Mouse (Mus musculus) forebrain, embryonic 16.5 days (tissue): ENCODE measurements around the gene Nanp. TPM values are rescaled to one million over a fixed set of nuclear protein-coding genes. Genes with fewer than 3 reads are reported as not detected.

ENCODE experiments used
- ATAC-seq: fragments of 200-750 bp; cut with Nextera tagmentation; 2 replicates; pipeline ENCODE4 v1.8.0; 2017; ENCODE audit warnings: mild to moderate bottlenecking, moderate library complexity
- H3K27ac ChIP-seq: fragments of 300-500 bp; sonication (generic); 2 replicates; pipeline ENCODE4 v1.5.1; 2014; ENCODE audit warnings: low read length, control low read depth
- H3K27me3 ChIP-seq: fragments of 300-500 bp; sonication (generic); replicated peaks from 2 replicates; pipeline ENCODE4 v1.6.1; 2014; ENCODE audit warnings: low read length; ENCODE audit not compliant: control insufficient read depth, insufficient read depth
- H3K36me3 ChIP-seq: fragments of 300-500 bp; sonication (generic); 2 replicates; pipeline ENCODE4 v1.6.1; 2014; ENCODE audit not compliant: control insufficient read depth, insufficient read depth
- H3K4me1 ChIP-seq: fragments of 300-500 bp; sonication (generic); replicated peaks from 2 replicates; pipeline ENCODE4 v1.6.1; 2014; ENCODE audit warnings: low read length; ENCODE audit not compliant: control insufficient read depth, insufficient read depth
- H3K4me2 ChIP-seq: fragments of 300-500 bp; sonication (generic); 2 replicates; pipeline ENCODE4 v1.6.1; 2014; ENCODE audit warnings: mild to moderate bottlenecking, low read length, control low read depth
- H3K4me3 ChIP-seq: fragments of 300-500 bp; sonication (generic); replicated peaks from 2 replicates; pipeline ENCODE4 v1.5.1; 2014; ENCODE audit warnings: mild to moderate bottlenecking, low read length, control low read depth
- H3K9ac ChIP-seq: fragments of 300-500 bp; sonication (generic); replicated peaks from 2 replicates; pipeline ENCODE4 v1.6.1; 2014; ENCODE audit warnings: low read depth, low read length, control low read depth
- H3K9me3 ChIP-seq: fragments of 300-500 bp; sonication (generic); 2 replicates; pipeline ENCODE4 v1.6.1; 2016; ENCODE audit warnings: low read length; ENCODE audit not compliant: control insufficient read depth
- WGBS: fragments of 180-500 bp; shearing (Covaris S2); extraction: QIAGEN DNeasy Blood & Tissue Kit; methylation state at CpG from one replicate; pipeline ENCODE4 v1.1.7; 2014; 5-methylcytosine and 5-hydroxymethylcytosine counted together
- polyA plus RNA-seq: library from polyadenylated mRNA; unstranded; fragments of >200 nt; fragmentation: Nextera tagmentation; extraction: Ambion mirVana; gene quantifications from 2 replicates; pipeline ENCODE4 v1.2.1, GENCODE M21; 2015

The Nanp gene
- 28.3 and 35.4 TPM in 2 replicates for polyA plus RNA-seq

DNA sequence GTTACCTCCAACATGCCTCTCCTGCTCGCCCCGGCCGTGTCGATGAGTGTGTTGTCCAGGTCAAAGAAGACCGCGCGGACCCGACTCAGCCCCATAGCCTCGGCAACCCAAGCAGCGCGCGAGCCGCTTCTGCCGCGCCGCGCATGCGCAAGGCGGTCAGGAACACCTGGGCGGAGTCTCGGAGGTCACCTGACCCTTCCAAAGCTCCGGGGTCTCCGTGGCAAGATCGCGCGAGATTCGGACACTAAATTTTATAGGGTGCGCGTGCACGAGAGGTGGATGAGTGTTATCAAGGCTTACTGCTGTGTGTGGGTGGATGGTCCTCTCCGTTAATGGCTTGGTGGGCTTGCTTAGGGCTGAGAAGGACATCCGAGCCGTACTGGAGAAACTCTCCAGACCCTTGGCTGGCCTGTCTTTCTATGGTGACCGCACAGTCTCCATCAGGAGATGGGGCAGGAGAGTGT, at the start of gene Nanp, which contains the start of gene Ninl:
Gene Nanp (minus strand): TSS at position 167 of the 464 bp plus-strand sequence.
Gene Ninl (minus strand): TSS at position 151 of the 464 bp plus-strand sequence.
- ATAC-seq: peak; percentile 94
- WGBS: under 1% methylated on average over 34 of the region's 34 CpGs
- Histone ChIP-seq H3K4me3 (peak within 1 kb of the TSS; percentile 63), H3K4me1 (peaks cover 16% of the 10 kb centered on the region), H3K27me3 (no peaks in the 10 kb centered on the region), H3K9me3 (no peaks in the 10 kb centered on the region), H3K4me2 (peak within 1 kb of the TSS; percentile 90), H3K27ac (no peak within 1 kb of the TSS), H3K9ac (peak within 1 kb of the TSS; percentile 77), H3K36me3 (no peaks in the 10 kb centered on the region)

DNA sequence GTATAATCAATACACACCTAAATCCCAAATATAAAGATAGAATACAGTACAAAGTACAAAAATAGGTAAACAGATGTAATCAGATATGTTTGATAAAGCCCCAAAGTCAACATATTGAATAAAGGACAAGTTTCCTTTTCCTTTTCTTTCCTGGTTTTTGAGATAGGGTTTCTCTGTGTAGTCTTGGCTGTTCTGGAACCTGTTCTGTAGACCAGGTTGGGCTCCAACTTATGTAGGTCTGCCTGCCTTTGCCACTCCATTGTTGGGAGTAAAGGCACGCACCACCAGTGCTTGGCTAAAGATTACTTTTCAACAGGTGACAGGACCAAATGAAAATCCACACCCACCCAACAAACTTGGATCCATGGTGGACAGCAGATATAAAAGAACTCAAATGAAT, 17.4 kb upstream of the Nanp start:
- no peak for ATAC-seq
- Histone ChIP-seq H3K36me3 (no peaks in the 10 kb centered on the region), H3K27me3 (no peaks in the 10 kb centered on the region), H3K4me2 (no peak overlapping the region), H3K27ac (no peak overlapping the region), H3K4me1 (no peaks in the 10 kb centered on the region), H3K4me3 (no peak overlapping the region), H3K9me3 (no peaks in the 10 kb centered on the region), H3K9ac (no peak overlapping the region)
- 85% methylated on average over 1 of the region's 1 CpGs for WGBS

DNA sequence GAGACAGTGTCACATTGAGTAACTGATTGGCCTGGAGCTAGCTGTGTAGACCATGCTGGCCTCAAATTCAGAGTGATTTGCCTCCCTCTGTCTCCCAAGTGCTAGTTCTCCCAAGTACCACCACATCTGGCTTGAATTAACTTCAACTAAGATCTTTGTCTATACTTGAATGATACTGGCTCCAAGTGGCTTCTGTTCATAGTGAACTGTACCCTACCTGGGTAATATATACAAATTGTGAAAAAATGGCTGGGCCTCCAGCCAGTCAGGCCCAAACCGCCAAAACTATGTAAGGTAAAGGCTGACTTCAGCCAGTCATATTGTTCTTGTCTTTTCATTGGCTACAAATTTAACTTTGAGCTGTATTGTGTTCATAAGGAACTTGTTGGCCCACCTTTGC, 1.2 kb upstream of the Nanp start:
- no peaks in the 10 kb centered on the region for H3K36me3 ChIP-seq
- H3K9ac ChIP-seq: no peak overlapping the region
- WGBS: 94% methylated on average over 1 of the region's 1 CpGs
- no peaks in the 10 kb centered on the region for H3K9me3 ChIP-seq
- no peak overlapping the region for H3K4me3 ChIP-seq
- no peak overlapping the region for H3K27ac ChIP-seq
- no peaks in the 10 kb centered on the region for H3K27me3 ChIP-seq
- H3K4me2 ChIP-seq: no peak overlapping the region
- ATAC-seq: no peak
- peaks cover 16% of the 10 kb centered on the region for H3K4me1 ChIP-seq

DNA sequence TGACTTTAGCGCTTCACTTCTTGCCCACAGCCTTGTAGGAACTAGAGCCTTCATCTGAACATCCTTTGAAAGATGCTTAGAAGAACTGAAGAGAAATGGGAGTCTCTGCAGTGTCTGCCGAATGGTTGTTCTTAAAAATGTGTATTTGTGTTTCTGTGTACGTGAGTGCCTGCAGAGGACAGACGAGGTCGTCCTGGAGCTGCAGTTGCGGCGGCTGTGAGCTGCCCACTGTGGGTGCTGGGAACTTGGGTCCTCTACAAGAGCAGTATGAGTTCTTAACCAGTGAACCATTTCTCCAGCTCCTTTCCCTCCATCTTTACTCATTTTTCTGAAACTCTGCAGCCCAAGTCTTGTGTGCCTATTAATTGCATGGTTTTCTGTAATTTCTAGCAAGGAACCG, 528 bp upstream of the Nanp start:
- 39% methylated on average over 8 of the region's 8 CpGs for WGBS
- Histone ChIP-seq H3K4me1 (peaks cover 16% of the 10 kb centered on the region), H3K9me3 (no peaks in the 10 kb centered on the region), H3K9ac (peak overlapping the region; percentile 77), H3K27me3 (no peaks in the 10 kb centered on the region), H3K4me2 (peak overlapping the region; percentile 90), H3K4me3 (peak overlapping the region; percentile 63), H3K36me3 (no peaks in the 10 kb centered on the region), H3K27ac (no peak overlapping the region)
- ATAC-seq: peak; percentile 22

DNA sequence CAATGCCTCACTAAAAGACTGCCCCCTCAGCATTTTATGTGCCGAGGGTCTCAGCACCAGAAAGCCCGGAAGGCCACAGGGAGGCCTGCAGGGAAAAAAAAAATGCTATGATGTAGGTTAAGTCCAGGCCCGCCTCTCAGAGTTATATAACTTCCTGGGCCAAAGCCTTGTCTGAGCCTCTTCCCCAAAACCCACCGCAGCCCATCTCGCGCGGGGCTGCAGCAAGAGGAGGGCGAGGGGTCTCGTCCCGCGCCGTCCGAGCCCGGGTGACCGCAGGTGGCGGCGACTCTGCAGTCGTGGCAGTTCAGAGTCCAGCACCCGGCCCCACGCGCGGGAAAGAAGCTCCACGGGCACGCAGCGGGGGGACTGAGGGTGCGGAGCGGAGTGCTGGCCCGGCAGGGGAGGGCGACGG, 381 bp downstream of the Nanp start:
- Histone ChIP-seq H3K4me3 (peak overlapping the region; percentile 63), H3K9me3 (no peaks in the 10 kb centered on the region), H3K9ac (peak overlapping the region; percentile 77), H3K4me1 (peaks cover 16% of the 10 kb centered on the region), H3K4me2 (peak overlapping the region; percentile 64), H3K36me3 (no peaks in the 10 kb centered on the region), H3K27ac (no peak overlapping the region), H3K27me3 (no peaks in the 10 kb centered on the region)
- WGBS: under 1% methylated on average over 30 of the region's 30 CpGs
- ATAC-seq: peak; percentile 68; the same call in 1 of the 2 replicates

DNA sequence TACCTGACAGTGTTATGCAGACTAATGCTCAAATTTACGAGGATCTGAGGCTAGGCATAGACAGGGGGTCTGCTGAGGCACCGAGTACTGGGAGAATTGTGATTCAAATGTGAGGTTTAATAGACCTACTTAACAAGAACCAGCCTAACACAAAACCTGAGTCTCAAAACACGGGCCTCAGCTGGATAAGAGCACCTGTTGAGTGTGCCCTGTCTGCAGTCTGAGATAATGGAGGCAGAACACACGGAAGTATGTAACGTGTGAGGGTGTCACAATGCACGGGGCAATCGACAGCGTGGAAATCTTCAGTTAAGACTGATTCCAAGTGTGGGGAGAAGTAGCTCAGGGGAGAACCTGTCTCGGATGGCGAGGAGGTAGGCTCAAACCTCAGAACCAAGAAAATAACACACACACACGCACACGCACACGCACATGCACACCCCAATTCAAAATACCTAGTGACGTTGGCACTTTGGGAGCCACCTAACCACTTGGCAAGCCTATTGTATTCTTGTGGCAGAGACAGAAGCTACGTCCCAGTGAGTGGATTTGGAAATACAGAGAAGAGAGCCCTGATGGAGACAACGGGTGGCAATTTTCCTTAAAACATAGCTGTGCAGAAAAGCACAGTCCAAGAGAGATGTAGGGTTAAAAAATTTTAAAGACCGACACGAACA, 1.2 kb downstream of the Nanp start:
- Histone ChIP-seq H3K4me2 (peak overlapping the region; percentile 64), H3K27ac (no peak overlapping the region), H3K4me3 (peak overlapping the region; percentile 63), H3K9ac (peak overlapping the region; percentile 77), H3K9me3 (no peaks in the 10 kb centered on the region), H3K27me3 (no peaks in the 10 kb centered on the region), H3K36me3 (no peaks in the 10 kb centered on the region), H3K4me1 (peaks cover 16% of the 10 kb centered on the region)
- 48% methylated on average over 18 of the region's 18 CpGs for WGBS
- ATAC-seq: no peak

DNA sequence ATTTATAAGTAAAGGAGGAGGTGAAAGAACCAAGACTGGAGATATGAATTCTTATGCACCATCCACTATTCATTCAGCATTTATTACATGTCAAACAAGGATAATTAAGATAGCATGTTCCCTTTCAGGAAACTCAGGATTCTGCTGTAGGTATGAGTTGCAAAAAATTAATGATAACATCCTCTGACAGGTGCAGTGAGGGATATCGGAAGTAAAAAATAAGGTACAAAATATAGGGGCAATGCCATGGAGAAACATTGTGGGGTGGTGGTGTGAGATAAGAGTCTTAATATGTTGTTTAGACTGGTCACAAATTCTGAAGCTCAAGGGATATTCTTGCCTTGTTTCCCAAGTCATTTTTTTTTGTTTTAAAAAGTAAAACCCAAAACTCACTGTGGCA, 1.9 kb downstream of the Nanp start:
- Histone ChIP-seq H3K4me2 (no peak overlapping the region), H3K9me3 (no peaks in the 10 kb centered on the region), H3K36me3 (no peaks in the 10 kb centered on the region), H3K27ac (no peak overlapping the region), H3K4me1 (peaks cover 16% of the 10 kb centered on the region), H3K27me3 (no peaks in the 10 kb centered on the region), H3K4me3 (no peak overlapping the region), H3K9ac (no peak overlapping the region)
- ATAC-seq: no peak
- WGBS: 100% methylated on average over 1 of the region's 1 CpGs

DNA sequence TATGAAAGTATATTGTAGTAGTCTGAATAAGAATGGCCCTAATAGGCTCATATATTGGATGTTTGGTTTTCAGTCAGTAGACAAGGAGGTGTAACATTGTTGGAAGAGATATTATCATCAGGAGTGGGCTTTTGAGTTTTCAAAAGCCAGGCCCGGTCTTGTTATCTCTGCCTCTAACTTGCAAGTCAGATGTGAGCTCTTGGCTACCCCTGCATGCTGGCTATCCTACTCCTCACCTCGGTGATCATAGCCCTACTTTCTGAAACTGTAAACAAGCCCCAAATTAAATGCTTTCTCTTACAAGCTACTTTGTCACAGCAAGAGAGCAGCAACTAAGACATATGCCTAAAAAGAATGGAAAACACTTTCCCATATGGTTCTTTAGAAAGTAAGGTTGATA, 2.5 kb downstream of the Nanp start:
- H3K9ac ChIP-seq: no peak overlapping the region
- no peaks in the 10 kb centered on the region for H3K36me3 ChIP-seq
- WGBS: 94% methylated on average over 2 of the region's 2 CpGs
- peaks cover 16% of the 10 kb centered on the region for H3K4me1 ChIP-seq
- no peak overlapping the region for H3K4me2 ChIP-seq
- no peak overlapping the region for H3K4me3 ChIP-seq
- no peak overlapping the region for H3K27ac ChIP-seq
- no peaks in the 10 kb centered on the region for H3K27me3 ChIP-seq
- H3K9me3 ChIP-seq: no peaks in the 10 kb centered on the region
- ATAC-seq: no peak

DNA sequence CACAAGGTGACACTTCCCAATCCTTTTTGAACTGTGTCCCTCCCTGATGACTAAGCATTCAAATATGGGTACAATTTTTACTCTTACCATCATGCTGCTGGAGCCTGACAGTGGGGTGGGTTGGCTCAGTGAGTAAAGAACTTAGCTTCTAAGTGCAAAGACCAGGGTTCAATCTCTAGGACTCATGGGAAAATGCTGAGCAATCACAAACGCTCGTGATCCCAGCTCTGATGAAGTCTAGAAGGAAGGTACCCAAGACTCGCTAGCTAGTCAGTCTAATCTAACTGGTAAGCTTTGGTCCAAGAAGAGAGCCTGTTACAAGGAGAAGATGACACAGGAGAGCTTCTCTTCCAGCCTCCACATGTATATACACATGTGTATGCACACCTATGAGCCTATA, 4.8 kb downstream of the Nanp start:
- H3K27me3 ChIP-seq: no peaks in the 10 kb centered on the region
- no peaks in the 10 kb centered on the region for H3K9me3 ChIP-seq
- ATAC-seq: no peak
- 95% methylated on average over 3 of the region's 3 CpGs for WGBS
- no peaks in the 10 kb centered on the region for H3K36me3 ChIP-seq
- peaks cover 9% of the 10 kb centered on the region for H3K4me1 ChIP-seq
- no peak overlapping the region for H3K4me2 ChIP-seq
- H3K9ac ChIP-seq: no peak overlapping the region
- no peak overlapping the region for H3K4me3 ChIP-seq
- no peak overlapping the region for H3K27ac ChIP-seq
